Mouse (Mus musculus) CD4-positive naive resting alpha-beta T cell, adult 57 days (primary cell): ENCODE data around the gene Olfr1389. TPM values are rescaled to one million over a fixed set of nuclear protein-coding genes. Genes with fewer than 3 reads are reported as not detected.

Experiments
- total RNA-seq: library from RNA; stranded (reverse); gene quantifications from one replicate; pipeline ENCODE4 v1.2.4, GENCODE M21; 2023

The Olfr1389 gene
- total RNA-seq = not detected

GRCm38 (mm10) chr11:49422767-49423166 lies at the start of gene Olfr1389:
Gene Olfr1389, plus strand, starts transcription at chr11:49423067.

GRCm38 (mm10) chr11:49436411-49436810 lies 13.5 kb downstream of the Olfr1389 start, which contains the start of gene Olfr1388:
Gene Olfr1388, plus strand, starts transcription at chr11:49436624.

GRCm38 (mm10) chr11:49455043-49455442 lies 32.2 kb downstream of the Olfr1389 start, which contains the start of gene Olfr1387:
Gene Olfr1387, plus strand, starts transcription at chr11:49455343.

GRCm38 (mm10) chr11:49464746-49465145 lies 41.9 kb downstream of the Olfr1389 start, which contains the start of gene Olfr1386:
Gene Olfr1386, plus strand, starts transcription at chr11:49465046.

Other genes starting within 250 kb of the Olfr1389 start
- 0.89 TPM for gene Btnl9, start 235.9 kb upstream of the Olfr1389 start, total RNA-seq
- gene Zfp62, start 219.8 kb upstream of the Olfr1389 start, total RNA-seq = 94.6 TPM
- 52.8 TPM for gene Mgat1, start 178.9 kb upstream of the Olfr1389 start, total RNA-seq
- 0.27 TPM for gene Olfr1393, start 144.8 kb upstream of the Olfr1389 start, total RNA-seq
- not detected for gene Olfr1392, start 137.8 kb upstream of the Olfr1389 start, total RNA-seq
- gene Olfr10, start 118.3 kb upstream of the Olfr1389 start, total RNA-seq = not detected
- gene Olfr1391, start 100.3 kb upstream of the Olfr1389 start, total RNA-seq = not detected
- not detected for gene Olfr1390, start 87.9 kb upstream of the Olfr1389 start, total RNA-seq
- gene Olfr1388, start 13.6 kb downstream of the Olfr1389 start, total RNA-seq = 0.33 TPM
- gene Olfr1387, start 32.3 kb downstream of the Olfr1389 start, total RNA-seq = not detected
- gene Olfr1386, start 42.0 kb downstream of the Olfr1389 start, total RNA-seq = not detected
- not detected for gene Olfr1385, start 66.0 kb downstream of the Olfr1389 start, total RNA-seq
- gene Olfr1384, start 83.7 kb downstream of the Olfr1389 start, total RNA-seq = not detected
- not detected for gene Olfr1383, start 96.6 kb downstream of the Olfr1389 start, total RNA-seq
- not detected for gene Olfr1382, start 105.2 kb downstream of the Olfr1389 start, total RNA-seq
- not detected for gene Olfr1381, start 120.4 kb downstream of the Olfr1389 start, total RNA-seq
- gene Olfr1380, start 133.8 kb downstream of the Olfr1389 start, total RNA-seq = not detected
- 0.27 TPM for gene Flt4, start 186.2 kb downstream of the Olfr1389 start, total RNA-seq
- gene Scgb3a1, start 240.5 kb downstream of the Olfr1389 start, total RNA-seq = not detected